Mouse (Mus musculus): ENCODE results near the gene Lhb.

Lhb gene

DNA sequence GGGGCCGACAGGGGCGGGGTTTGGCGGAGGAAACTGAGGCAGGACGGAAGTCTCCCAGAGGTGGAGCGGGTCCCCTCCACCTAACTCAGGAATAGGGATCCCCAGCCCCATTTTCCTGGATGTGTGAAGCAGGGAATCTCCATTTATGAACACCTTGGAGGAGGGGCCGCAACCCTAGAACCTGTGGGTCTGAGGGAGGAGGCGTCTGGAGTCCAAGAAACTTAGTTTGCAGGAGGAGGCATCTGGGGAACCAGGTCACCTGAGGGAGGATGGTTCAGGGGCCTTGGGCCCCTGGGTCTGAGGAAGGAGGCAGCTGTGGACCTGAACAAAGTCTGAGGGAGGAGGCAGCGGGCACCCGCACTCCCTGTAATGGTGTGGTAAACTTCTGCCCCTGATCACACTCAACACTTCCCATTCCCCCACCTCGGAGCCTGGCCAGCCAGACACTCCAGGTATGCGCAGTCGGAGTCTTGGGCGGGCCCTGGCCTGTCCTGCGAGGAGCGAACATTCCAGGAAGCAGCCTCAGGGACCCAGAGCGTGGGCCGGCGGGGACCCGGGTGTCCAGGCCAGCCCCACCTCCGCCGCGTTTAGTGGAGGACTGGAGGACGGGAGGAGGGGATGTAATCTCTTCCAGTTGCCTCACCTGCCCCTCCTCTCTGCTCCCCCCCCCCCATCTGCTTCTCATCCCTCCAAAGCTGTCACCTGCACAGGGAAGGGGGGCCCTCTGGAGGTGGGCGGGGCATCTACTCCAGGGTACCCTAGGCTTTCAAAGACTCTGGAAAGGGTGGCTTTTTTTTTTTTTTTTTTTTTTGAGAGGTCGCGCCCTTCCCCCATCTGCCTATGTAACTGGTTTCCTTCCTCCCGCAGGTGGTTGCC lies 6.5 kb upstream of the Lhb start:
- peak; percentile 30 for DNase-seq

DNA sequence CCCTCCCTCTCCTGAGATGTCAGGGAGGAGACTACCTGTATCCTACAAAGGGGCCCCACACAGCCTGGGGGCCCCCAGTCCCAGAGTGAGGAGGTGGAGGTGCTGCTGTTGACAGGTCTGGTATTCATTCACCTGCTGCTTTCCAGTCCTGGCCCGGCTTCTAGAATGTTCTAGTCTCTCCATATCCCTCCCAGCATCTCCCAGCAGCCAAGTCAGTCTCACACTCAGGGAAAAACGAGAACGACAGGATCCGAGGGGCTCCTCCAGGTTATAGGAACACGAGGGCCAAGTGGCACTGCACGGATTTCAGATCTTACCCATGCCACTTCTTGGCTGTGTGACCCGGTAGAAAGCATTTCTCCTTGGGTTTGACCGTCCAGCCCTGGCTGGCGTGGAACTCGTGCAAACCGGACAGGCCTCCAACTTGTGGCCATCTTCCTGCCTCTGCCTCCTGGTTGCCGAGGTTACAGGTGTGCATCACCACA lies 5.8 kb upstream of the Lhb start:
- DNase-seq: no peak

DNA sequence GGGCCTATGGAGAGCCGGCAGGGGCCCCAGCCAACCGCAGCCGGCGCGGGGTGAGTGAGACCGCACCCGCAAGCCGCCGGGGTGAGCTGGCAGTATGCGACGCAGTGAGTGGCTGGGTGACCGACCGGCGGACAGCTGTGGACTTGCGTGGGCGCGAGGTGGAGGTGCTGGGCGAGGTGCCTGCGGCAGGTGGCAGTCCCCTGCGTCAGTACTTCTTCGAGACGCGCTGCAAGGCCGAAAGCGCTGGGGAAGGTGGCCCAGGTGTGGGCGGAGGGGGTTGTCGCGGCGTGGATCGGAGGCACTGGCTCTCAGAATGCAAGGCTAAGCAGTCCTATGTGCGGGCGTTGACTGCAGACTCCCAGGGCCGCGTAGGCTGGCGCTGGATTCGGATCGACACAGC lies 5.0 kb upstream of the Lhb start:
- peak; percentile 42 for DNase-seq

DNA sequence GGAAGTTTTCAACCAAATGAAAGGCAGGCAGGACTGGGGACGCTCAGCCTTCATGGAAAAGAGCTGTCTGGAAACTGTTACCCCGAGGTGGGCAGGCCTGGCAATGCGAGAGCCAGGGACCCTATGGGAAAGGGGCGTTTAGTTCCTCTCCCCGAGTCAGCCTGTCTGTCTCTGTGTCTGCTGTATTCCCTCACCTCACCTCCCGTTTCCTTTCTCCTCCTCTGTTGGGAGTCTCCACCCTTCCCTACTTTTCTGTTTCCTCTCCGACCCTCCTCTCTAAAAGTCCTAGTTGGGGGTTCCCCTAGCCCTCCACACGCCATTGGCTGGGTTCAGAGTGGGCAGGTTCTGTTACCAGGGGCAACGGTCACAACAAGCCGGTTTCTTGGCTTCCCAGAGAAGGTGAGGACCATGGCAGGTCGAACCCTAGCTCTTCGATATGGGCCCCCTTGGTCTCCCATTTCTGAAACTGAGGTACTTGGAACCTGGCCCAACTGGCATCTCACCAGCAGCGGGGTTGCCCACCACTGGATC lies 2.6 kb upstream of the Lhb start:
- no peak for DNase-seq

DNA sequence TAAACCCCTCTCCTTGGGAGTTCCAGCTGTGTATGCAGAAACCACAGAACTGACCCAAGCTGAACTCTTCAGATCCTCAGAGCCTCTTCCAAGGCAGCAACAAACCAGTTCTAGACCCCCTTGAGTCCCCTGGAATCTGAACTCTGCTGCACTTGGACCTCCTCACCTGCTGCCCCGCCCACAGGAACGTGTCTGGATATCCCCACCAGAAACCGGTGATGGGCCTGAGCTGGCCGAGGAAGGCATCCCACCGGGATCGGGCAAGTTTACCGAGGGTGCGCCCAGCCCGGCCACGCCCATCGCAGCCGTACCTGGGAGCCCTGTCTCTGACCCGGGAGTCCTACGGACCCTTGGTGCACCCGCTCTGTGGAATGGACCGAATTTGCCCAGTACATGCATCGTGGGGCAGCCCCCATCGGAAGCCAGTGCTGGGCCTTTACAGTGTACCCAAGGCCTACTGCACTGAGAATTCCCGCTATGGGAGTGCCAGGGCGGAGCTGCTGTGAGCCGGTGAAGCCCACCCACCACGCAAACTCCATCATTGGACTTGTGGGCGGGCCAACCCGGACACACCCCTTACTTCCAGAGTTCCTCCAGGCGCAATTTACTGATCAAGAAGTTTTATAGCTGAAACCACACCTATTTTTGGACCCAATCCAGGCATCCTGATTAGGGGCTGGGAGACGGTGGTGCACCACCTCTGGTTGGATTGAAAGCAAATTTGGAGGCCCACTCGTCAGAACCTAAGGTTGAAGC lies 583 bp upstream of the Lhb start:
- no peak for DNase-seq

- DNase-seq: no peak
Measured at GRCm38 (mm10) chr7:45421194-45421593, 574 bp downstream of the Lhb start.

DNA sequence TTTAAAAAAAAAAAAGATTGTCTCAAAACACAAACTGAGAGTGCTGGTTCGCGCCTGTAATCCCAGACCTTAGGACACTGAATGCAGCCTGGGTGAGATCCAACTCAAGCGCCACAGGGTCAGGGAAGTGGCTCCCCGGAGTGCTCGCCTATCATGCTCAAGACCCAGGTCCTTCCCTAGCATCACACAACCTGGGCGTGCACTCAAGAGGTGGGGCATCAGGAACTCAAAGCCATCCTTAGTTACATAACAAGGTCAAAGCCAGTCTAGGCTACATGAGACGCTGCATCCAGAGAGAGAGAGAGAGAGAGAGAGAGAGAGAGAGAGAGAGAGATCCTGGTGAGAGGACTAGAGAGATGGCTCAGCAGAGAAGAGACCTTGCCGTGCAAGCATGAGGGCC lies 5.9 kb downstream of the Lhb start:
- DNase-seq: no peak

DNA sequence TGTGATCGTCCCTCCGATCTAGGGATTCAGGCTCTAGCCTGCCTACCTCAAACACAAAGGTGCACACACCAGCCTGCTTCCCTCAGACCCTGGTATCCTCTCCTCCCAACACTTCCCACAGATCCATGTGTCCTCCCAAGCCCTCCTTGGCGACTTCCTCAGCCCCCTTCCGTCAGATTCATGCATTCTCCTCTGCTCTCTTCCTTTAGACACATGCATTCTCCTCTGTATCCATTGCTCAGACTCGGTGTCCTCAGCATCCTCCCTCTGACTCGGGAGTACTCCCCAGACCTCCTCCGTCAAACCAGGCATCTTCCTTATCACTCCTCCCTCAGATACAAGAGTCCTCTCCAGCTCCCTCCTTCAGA lies 13.2 kb downstream of the Lhb start:
- no peak for DNase-seq

- peak; percentile 100 for DNase-seq
Measured at GRCm38 (mm10) chr7:45434203-45435015, 13.8 kb downstream of the Lhb start, which contains the start of gene Gys1. Gene Gys1, plus strand, starts transcription at chr7:45434844.

- no peak for DNase-seq
Measured at GRCm38 (mm10) chr7:45435038-45435437, 14.4 kb downstream of the Lhb start.

DNA sequence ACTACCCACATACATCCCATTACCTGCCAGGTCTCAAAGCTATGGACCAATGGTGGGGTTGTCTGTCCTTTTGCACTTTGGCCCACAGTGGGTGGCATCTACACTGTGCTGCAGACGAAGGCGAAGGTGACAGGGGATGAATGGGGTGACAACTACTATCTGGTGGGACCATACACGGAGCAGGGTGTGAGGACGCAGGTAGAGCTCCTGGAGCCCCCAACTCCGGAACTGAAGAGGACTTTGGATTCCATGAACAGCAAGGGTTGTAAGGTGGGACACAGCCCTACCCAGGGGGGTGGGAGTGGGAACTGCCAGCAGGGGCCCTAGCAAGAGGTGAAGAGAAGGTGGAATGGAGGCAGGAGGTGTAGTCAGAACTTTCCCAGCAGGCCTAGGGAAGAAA lies 15.8 kb downstream of the Lhb start:
- no peak for DNase-seq

GRCm38 (mm10) chr7:45437046-45437445 lies 16.4 kb downstream of the Lhb start:
- no peak for DNase-seq

GRCm38 (mm10) chr7:45437521-45438276 lies 17.1 kb downstream of the Lhb start, which contains the start of gene Ruvbl2:
Gene Ruvbl2, minus strand, starts transcription at chr7:45438096.
- DNase-seq: peak; percentile 55

DNA sequence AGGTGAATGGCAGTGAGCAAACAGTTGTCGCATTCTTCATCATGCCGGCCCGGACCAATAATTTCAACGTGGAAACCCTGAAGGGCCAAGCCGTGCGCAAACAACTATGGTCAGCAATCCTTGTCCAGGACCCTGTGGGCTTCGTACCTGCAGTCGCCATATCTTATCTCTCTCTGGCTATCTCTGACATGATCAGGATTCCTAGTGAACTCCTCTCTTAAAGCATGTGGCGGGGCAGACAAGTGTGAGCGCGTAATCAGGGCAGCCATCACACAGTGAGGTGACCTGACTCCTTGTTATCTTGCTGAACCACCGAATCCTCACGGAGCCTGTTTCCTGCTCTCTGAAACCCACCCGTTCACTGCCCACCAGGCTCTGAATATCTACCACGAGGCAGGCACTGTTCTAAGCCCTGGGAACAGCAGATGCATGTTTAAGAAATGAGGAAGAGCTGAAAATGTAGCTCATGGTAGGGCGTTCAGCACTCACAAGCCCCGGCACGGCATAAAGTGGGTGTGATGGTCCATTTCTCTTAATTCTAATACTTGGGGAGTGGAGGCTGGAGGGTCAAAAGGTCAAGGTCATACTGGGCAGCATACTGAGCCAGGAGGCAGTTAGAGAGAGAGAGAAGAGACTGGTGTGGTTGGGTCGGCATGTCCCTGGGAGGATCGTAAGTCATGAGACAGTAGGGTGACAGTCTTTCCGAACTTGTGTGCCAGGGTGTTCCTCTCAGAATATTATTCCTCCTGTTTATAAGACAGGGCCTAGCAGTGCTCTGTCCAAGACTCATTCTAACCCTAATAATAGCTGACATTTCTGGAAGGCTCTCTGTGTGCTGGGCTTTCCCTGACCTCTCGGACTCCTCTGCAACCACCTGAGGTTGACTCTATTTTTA lies 23.2 kb downstream of the Lhb start:
- DNase-seq: no peak

- DNase-seq: no peak
Measured at GRCm38 (mm10) chr7:45446589-45446988, 26.0 kb downstream of the Lhb start.

DNA sequence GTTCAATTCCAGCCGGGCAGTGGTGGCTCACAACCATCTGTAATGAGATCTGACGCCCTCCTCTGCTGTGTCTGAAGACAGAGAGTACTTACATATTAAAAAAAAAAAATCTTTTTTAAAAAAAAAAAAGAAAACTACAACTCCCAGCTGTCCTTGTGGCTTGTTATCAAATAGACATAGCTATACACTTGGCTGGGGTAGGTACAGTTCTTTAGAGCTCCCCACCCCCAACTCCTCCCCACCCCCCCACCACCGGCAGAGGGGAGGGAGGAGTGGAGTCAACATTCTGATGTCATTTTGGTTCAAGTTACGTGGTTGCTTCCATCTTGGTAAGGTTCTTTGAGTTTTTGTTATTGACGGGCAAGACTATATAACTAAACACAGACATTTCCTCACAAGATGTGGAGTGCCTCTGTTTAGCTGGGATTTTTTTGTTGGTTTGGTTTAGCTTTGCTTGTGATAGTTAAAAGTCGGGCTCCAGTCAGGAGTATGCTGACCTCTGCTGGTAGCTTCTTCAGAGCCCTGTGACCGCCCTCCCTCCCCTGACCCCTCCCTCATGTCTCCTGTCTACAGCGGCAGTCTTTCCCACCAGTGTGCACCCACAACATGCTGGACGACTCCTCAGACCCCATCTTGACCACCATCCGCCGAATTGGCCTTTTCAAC lies 26.8 kb downstream of the Lhb start:
- peak; percentile 40 for DNase-seq

- DNase-seq: no peak
Measured at GRCm38 (mm10) chr7:45449974-45450373, 29.4 kb downstream of the Lhb start.

GRCm38 (mm10) chr7:45451344-45451982 lies 30.8 kb downstream of the Lhb start:
- DNase-seq: peak; percentile 93

DNA sequence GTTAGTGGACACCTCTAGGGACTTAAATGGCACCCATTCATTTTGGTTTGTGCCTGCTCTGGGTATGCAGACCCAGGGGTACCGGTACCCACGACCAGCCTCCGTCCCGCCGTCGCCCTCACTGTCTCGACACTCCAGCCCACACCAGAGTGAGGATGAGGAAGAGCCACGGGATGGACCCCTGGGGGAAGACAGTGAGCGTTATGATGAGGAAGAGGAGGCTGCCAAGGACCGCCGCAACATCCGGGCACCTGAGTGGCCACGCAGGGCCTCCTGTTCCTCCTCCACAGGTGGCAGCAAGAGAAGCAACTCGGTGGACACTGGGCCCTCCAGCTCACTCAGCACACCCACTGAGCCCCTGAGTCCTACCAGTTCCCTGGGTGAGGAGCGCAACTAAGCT lies 34.4 kb downstream of the Lhb start:
- no peak for DNase-seq
